Mouse (Mus musculus): ENCODE results near the gene Cbl. TPM values are rescaled to one million over a fixed set of nuclear protein-coding genes. Genes with fewer than 3 reads are reported as not detected.

Gene Cbl
- polyA plus RNA-seq (2017; shearing (Covaris generic)) = 10 to 100 TPM; 22.8 to 25.0 TPM

DNA sequence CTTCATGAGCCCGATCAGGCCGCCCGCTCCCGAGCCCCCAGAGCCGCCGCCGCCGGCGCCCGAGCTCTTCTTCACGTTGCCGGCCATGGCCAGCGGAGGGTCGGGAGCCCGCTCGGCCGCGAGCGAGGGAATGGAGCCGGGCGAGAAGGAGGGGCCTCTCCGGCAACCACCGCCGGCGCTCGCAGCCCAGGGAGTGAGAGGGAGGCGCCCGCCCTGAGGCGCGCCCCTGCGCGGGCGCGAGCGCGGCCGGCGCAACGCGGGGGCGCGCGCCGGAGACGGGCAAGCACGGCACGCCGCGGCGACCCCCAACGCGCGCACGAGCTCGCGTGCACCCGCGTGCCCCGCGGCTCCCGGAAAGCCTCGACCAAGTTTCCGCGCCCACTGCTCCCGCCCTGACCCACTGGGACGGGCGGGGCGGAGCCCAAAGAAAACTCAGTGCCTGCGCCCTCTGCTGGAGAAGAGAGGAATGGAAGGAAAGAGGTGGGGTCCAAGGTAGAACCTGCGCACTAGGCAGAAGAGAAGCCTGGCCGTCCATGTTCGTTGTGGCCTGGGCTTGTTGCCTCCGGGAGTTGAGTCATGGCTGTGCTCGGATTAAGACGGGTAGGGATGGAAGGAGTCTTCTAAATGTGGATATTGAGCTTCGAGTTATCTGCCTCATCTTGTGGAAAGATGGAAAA, at the start of gene Cbl:
TSS of gene Cbl (minus strand) at position 248 of the 677 bp plus-strand sequence.
- peak; percentile 77 for ATAC-seq

DNA sequence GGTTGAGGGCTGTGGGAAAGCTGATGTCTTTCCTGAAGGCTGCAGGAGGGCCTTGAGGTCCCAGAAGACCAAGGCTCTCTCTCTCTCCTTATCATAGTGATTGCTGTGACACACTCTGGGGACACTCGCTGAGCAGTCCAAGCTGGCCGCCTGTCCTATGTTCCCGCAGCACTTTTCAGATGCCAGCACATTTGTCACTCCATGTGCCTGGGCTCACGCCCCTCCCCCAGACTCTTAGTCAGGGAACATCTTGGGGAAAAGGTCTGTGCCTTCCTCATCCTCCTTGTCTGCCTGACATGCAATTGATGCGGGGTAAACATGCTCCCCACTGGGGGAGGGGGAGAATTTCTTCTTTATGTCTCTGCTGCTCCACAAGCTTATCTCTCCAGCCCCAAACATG, 49.3 kb upstream of the Cbl start:
- no peak for ATAC-seq

DNA sequence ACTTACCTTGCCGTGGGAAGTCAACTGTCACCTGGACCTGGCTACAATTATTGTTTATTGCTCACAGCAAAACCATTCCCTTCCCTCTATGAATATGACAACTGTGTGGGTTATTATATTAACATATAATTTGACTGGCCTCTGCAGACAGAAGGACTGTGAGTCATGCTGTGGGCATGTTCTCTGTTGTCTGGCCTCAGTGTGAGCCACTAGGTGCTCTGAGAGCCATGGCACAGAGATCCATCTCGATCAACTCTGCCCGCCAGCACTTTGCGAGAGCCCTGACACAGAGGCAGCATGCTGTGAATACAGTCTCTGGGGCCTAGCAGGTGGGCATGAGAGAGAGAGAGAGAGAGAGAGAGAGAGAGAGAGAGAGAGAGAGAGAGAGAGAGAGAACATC, 36.1 kb upstream of the Cbl start:
- ATAC-seq = no peak

DNA sequence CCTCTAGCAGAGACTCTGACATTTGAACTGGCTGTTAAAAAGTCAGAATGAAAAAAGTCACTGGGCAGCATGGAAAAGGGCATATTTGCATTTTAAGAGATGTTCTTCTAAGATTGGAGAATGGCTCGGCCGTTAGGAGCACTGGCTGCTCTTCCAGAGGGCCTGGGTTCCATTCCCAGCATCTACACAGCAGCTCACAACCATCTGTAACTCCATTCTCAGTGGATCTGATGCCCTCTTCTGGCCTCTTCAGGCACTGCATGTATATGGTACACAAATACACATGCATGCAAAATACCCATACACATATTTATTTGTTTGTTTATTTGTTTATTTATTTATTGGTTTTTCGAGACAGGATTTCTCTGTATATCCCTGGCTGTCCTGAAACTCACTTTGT, 35.2 kb upstream of the Cbl start:
- ATAC-seq = no peak

GRCm38 (mm10) chr9:44268432-44268831, 34.6 kb upstream of the Cbl start, which contains the start of gene Nlrx1:
TSS of gene Nlrx1 (minus strand) at chr9:44268599.
- peak; percentile 12 for ATAC-seq

DNA sequence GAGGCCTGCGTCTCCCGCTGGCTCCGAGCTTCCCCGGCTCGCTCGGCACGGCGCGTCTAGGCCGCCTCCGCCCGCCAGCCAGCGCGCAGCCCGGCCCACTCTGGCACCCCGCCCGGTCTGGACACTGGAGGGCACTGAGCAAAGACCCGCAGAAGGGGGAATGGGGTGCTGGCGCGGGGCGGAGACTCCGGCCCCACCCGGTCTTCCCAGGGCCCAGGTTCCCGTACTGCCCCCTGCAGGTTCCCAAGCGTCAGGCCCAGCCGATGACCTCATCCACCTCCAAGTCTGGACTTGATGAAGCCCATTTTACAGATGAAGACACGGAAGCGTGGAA, 34.1 kb upstream of the Cbl start:
- ATAC-seq = peak; percentile 90

DNA sequence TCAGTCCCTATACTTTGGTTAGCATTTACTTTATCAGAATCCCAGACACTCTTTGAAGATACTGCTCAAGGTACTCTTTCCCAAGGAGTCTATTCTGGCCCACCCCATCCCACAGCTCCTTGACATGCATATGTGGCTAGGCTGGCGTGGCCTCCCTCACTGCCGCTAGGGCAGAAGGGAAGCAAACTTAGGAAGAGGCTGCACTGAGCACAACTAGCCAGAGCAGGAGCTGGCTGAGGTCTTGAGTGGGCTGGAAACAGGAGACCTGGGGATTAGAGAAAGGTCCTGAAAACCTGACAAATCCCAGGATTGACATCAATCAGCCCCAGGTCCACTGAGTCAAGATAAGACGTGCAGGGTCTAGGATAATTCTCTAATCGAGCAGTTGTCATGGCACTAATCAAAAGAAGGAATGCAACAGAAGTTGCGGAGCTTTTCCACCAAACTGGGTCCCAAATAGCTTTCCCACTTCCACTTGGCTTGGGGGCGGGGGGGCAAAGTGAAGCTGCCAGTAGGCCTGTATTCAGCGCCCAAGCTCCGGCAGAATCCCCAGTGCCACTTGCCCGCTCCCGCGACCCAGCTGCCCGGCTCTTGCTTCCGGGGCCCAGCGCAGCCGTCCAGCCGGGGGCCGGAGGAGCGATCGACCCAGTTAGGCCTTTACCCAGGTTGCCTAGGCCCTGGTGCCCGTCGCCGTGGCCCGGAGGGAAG, 33.6 kb upstream of the Cbl start:
- no peak for ATAC-seq

GRCm38 (mm10) chr9:44266478-44267226, 32.8 kb upstream of the Cbl start:
- ATAC-seq = no peak

DNA sequence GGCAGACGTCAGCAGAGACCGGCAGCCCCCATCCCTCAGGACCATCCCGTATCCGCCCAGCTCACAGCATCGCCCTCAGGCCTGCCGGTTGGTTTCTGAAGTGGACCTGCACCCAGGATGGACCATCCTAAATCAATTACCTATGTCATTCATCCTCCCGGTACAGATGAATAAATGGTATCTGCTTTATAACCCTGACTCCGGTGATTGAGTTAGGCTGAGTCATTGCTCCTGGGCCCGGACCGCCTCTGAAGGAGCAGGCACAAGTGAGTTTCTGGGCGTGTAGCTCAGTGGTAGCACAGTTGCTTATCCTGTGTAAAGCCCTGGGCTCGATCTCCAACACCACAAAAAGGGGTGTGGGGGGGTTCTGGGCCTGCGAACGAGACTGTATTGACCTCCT, 27.5 kb upstream of the Cbl start:
- no peak for ATAC-seq

DNA sequence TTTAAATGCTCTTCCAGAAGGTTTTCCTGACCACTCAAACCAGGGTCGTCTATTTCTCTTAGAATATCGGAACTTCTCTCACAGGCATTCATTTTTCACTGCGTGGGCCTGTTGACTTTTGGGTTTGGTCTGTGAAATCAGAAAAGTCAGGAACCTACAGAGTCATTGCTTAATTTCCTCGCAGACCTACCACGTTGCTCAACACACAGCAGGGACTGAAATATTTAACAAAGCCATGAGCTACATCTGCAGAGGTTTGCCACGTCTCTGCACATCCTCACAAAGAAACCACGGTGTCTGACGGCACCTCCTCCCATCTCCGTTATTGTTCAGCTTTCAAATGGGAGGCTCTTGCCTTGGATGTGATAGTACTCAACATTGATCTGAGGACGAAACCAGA, 25.2 kb upstream of the Cbl start:
- no peak for ATAC-seq

DNA sequence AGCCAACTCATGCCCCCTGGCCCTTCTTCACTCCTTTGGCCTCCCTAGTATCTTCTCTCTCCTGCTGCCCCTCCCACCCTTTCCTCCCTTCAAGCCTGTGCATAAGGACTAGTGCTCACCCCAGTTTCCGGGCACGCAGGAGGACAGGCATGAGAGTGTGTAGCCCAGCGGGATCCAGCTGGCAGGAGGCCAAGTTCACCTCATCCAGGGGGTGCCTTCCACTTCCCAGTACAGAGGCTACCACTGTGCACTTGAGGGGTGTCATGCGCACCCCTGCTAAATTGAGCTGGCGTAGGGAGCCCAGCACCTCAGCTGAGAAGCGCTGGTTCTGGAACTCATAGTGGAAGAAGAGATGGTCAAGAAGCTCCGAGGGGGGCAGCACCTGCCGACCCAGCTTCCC, 22.4 kb upstream of the Cbl start:
- ATAC-seq = no peak

GRCm38 (mm10) chr9:44255136-44255521, 21.3 kb upstream of the Cbl start:
- no peak for ATAC-seq

DNA sequence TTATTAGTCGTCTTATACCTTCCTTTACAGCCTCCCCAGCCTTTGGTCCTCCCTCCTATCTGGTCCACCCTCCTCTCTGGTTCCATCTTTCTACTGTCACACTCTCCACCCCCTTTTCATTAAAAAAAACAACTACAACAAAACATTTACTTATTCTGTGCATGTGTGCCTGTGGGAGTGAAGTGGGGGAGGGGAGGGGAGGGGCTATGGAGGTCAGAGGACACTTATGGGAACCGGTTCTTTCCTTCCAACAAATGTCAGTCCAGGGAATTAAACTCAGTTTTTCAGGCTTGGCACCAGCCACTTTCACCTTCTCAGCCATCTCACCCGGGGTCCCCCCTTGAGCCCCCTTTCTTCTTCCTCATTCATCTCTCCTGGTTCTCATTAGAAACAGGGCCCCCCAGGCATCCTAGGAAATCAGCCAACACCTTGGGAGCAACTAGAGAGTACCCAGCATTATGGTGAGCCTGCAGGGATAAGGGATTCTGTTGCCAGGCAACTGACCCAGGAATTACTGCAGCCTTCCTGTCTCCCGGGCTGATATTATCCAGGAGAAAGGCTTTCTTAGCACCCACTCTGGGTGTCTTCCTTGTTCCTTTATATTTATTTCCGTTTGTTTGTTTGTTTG, 20.8 kb upstream of the Cbl start:
- no peak for ATAC-seq

DNA sequence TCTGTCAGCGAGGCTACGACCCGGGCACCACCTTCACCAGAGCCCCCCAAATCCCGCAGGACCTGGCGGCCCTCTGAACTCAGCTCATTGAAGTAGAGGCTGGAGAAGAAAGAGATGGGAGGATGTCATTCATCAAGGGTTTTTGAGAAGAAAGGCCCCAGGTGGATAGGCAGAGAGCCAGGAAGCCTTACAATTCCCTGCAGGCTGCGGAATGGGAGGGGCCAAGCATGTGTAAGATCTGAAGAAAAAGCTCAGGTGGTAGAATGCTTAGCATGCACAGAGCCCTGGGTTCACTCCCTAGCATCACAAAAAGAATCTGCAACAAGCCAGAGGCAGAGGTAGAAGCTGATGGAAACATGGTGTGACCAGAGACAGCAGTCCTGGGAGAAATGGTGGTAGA, 19.6 kb upstream of the Cbl start:
- ATAC-seq = no peak

GRCm38 (mm10) chr9:44251314-44251713, 17.5 kb upstream of the Cbl start, which contains the start of gene Pdzd3:
TSS of gene Pdzd3 (minus strand) at chr9:44251471.
- no peak for ATAC-seq

- no peak for ATAC-seq
These were observed 16.6 kb upstream of the Cbl start for GRCm38 (mm10) chr9:44250445-44250844.

GRCm38 (mm10) chr9:44249181-44250146, 15.6 kb upstream of the Cbl start:
- ATAC-seq = no peak

GRCm38 (mm10) chr9:44247907-44248306, 14.1 kb upstream of the Cbl start:
- ATAC-seq = no peak

DNA sequence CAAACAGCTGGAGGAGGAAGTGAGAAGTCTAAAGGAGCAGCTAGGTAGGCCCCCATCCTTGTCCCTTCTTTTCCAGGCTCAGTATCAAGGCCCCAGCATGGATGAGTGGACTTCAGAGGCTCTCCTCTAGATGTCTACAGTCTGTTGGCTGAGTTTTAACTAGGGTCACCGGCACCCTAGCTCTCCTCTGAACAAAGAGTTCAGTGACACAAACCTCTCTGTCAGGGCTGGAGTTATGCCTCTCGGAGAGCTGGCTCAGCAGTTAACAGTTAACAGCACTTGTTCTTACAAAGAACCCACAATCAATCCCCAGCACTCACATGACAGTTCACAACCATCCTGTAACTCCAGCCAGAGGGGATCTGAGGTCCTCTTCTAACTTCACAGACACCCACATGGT, 9.8 kb upstream of the Cbl start:
- no peak for ATAC-seq

GRCm38 (mm10) chr9:44241418-44241817, 7.6 kb upstream of the Cbl start:
- ATAC-seq = no peak

DNA sequence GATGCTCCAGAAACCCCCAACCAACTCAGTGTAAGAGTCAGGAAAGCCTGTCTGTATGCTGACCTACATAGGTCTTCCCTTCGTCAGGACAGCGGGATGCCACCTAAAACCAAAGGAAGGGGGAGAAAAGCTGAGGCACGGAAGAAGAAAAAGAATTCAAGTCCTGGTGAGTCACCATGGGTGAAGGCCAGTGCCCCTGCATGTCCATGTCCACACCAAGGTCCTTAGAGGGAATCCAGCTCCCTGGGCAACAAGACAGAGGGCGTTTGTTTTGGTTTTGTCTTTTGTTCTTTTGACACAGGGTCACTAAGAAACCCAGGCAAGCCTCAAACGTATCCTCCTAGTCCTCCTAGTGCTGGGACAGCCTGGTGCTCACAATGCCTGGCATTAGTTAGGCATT, 7.1 kb upstream of the Cbl start:
- ATAC-seq = no peak

- no peak for ATAC-seq
These were observed 6.5 kb upstream of the Cbl start, which contains the start of gene Ccdc153 for GRCm38 (mm10) chr9:44240399-44240798. TSS of gene Ccdc153 (plus strand) at chr9:44240676.

Data from activated CD4-positive, CD25-positive, alpha-beta regulatory T cell, adult 4 months (primary cell).